Mouse (Mus musculus): Measurements from ENCODE around the gene Cpne4. TPM values are rescaled to one million over a fixed set of nuclear protein-coding genes. Genes with fewer than 3 reads are reported as not detected.

Gene Cpne4
- polyA plus RNA-seq, 1 experiment from 2014 or later, result 33.2 TPM

DNA sequence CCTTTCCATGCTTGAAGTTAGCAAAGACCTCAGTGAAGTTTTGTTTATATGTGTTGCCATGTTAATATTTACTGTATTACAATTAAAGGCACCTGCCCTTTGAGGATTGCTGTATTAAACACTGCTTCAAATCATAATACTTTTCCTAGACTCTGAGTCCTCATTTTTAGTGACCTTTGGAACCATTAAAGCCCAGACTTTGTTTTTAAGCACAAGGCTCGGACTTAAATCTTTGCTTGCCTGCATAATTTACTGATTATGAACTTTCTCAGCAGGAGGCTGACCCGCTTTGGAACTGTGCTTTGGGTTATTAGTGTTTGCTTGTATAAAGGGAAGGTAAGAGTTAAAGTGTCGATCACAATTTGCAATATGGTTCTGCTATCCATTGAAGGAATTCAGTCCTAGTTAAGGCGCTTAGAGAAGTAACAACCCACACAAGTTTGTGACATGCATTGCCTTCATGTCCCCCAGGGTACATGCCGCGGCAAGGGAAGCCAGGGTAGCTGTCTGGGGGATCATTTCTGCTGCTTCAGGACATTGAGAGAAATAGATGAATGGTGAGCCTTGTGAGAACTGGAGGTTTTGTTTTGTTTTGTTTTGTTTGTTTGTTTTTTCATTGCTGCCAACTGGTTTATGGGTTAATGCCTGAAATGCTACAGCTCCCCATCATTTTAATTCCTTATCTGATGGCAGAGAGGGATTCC is 35.0 kb downstream of the Cpne4 start:
- Histone ChIP-seq H3K9ac (ENCODE audit: low read depth, low read length) (no peak overlapping the region), H3K4me2 (ENCODE audit: low read length) (no peak overlapping the region), H3K27ac (ENCODE audit: low read length) (no peak overlapping the region), H3K9me3 (replicated peaks; ENCODE audit: control insufficient read depth, low read length, poor library complexity, severe bottlenecking) (no peaks in the 10 kb centered on the region), H3K36me3 (ENCODE audit: control insufficient read depth, insufficient read depth, low read length) (no peaks in the 10 kb centered on the region), H3K4me1 (ENCODE audit: control insufficient read depth, insufficient read depth, low read length) (no peaks in the 10 kb centered on the region), H3K27me3 (ENCODE audit: control insufficient read depth, insufficient read depth, low read depth, low read length) (no peaks in the 10 kb centered on the region), H3K4me3 (ENCODE audit: low read depth, low read length) (no peak overlapping the region)
- WGBS, result 68% methylated on average over 6 of the region's 6 CpGs
- ATAC-seq, result no peak

GRCm38 (mm10) chr9:104582675-104583074 is 35.6 kb downstream of the Cpne4 start:
- WGBS, result 73% methylated on average over 6 of the region's 6 CpGs
- no peak overlapping the region for H3K9ac ChIP-seq (ENCODE audit: low read depth, low read length)
- no peaks in the 10 kb centered on the region for H3K36me3 ChIP-seq (ENCODE audit: control insufficient read depth, insufficient read depth, low read length)
- H3K9me3 ChIP-seq (replicated peaks; ENCODE audit: control insufficient read depth, low read length, poor library complexity, severe bottlenecking), result no peaks in the 10 kb centered on the region
- H3K27me3 ChIP-seq (ENCODE audit: control insufficient read depth, insufficient read depth, low read depth, low read length), result no peaks in the 10 kb centered on the region
- H3K4me1 ChIP-seq (ENCODE audit: control insufficient read depth, insufficient read depth, low read length), result no peaks in the 10 kb centered on the region
- H3K27ac ChIP-seq (ENCODE audit: low read length), result no peak overlapping the region
- H3K4me3 ChIP-seq (ENCODE audit: low read depth, low read length), result no peak overlapping the region
- no peak overlapping the region for H3K4me2 ChIP-seq (ENCODE audit: low read length)
- no peak for ATAC-seq

DNA sequence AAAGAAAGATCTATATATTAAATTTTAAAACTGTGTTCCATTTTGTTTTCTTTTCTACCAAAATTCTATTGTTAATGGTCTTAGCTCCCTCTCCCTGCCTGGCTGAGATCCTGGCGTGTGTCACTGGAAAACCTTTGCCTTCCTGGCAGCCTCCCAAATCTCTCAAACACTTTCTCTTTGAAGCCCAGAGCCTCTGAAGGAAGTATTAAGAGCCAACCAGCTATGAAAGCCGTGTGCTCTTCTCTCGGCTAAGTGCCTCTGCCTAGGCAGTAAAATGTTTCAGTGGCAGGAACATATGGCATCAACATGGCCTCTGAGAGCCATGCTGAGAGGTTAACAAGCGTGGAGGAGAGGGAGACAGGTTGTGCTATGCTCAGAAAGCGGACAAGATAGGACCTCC is 47.5 kb downstream of the Cpne4 start:
- no peak overlapping the region for H3K4me3 ChIP-seq (ENCODE audit: low read depth, low read length)
- H3K4me2 ChIP-seq (ENCODE audit: low read length), result no peak overlapping the region
- no peaks in the 10 kb centered on the region for H3K36me3 ChIP-seq (ENCODE audit: control insufficient read depth, insufficient read depth, low read length)
- no peak overlapping the region; the same call in 1 of the 2 replicates for H3K27ac ChIP-seq (ENCODE audit: low read length)
- H3K27me3 ChIP-seq (ENCODE audit: control insufficient read depth, insufficient read depth, low read depth, low read length), result no peaks in the 10 kb centered on the region
- no peak overlapping the region for H3K9ac ChIP-seq (ENCODE audit: low read depth, low read length)
- peaks cover 2% of the 10 kb centered on the region; the same call in 1 of the 2 replicates for H3K4me1 ChIP-seq (ENCODE audit: control insufficient read depth, insufficient read depth, low read length)
- no peaks in the 10 kb centered on the region; the same call in 1 of the 2 replicates for H3K9me3 ChIP-seq (replicated peaks; ENCODE audit: control insufficient read depth, low read length, poor library complexity, severe bottlenecking)
- no peak for ATAC-seq
- 42% methylated on average over 5 of the region's 5 CpGs for WGBS

DNA sequence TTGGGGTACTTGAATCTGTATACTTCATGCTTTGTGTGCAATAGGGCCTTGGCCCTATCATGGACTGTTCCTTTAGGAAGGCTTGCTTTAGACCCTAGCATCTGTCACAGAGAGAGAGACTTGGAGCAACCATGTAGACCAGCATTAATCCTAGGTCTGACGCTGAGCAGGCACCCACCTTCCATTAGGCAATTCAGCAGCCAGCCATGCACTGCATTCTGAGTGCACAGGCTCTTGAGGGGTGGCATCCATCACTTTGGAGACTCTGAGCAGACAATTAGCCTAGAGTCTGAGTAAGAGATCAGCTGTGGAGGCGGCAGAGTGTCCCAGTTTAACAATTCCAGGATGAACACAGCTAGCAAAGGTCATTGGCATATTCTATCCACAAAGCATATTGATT is 47.9 kb downstream of the Cpne4 start:
- ATAC-seq, result no peak
- Histone ChIP-seq H3K9ac (ENCODE audit: low read depth, low read length) (no peak overlapping the region), H3K36me3 (ENCODE audit: control insufficient read depth, insufficient read depth, low read length) (no peaks in the 10 kb centered on the region), H3K4me2 (ENCODE audit: low read length) (no peak overlapping the region), H3K27ac (ENCODE audit: low read length) (no peak overlapping the region; the same call in 1 of the 2 replicates), H3K9me3 (replicated peaks; ENCODE audit: control insufficient read depth, low read length, poor library complexity, severe bottlenecking) (no peaks in the 10 kb centered on the region; the same call in 1 of the 2 replicates), H3K27me3 (ENCODE audit: control insufficient read depth, insufficient read depth, low read depth, low read length) (no peaks in the 10 kb centered on the region), H3K4me3 (ENCODE audit: low read depth, low read length) (no peak overlapping the region), H3K4me1 (ENCODE audit: control insufficient read depth, insufficient read depth, low read length) (peaks cover 2% of the 10 kb centered on the region; the same call in 1 of the 2 replicates)
- WGBS, result 65% methylated on average over 2 of the region's 2 CpGs

- no peaks in the 10 kb centered on the region for H3K9me3 ChIP-seq (replicated peaks; ENCODE audit: control insufficient read depth, low read length, poor library complexity, severe bottlenecking)
- H3K27me3 ChIP-seq (ENCODE audit: control insufficient read depth, insufficient read depth, low read depth, low read length), result no peaks in the 10 kb centered on the region
- ATAC-seq, result no peak
- 70% methylated on average over 6 of the region's 6 CpGs for WGBS
- H3K27ac ChIP-seq (ENCODE audit: low read length), result no peak overlapping the region
- no peak overlapping the region for H3K9ac ChIP-seq (ENCODE audit: low read depth, low read length)
- H3K4me3 ChIP-seq (ENCODE audit: low read depth, low read length), result no peak overlapping the region
- H3K4me2 ChIP-seq (ENCODE audit: low read length), result no peak overlapping the region
- no peaks in the 10 kb centered on the region for H3K36me3 ChIP-seq (ENCODE audit: control insufficient read depth, insufficient read depth, low read length)
- peaks cover 3% of the 10 kb centered on the region; the same call in 1 of the 2 replicates for H3K4me1 ChIP-seq (ENCODE audit: control insufficient read depth, insufficient read depth, low read length)
Observed at GRCm38 (mm10) chr9:104612523-104612922, 65.4 kb downstream of the Cpne4 start.

- Histone ChIP-seq H3K4me2 (ENCODE audit: low read length) (no peak overlapping the region), H3K4me1 (ENCODE audit: control insufficient read depth, insufficient read depth, low read length) (peaks cover 3% of the 10 kb centered on the region; the same call in 1 of the 2 replicates), H3K9ac (ENCODE audit: low read depth, low read length) (no peak overlapping the region), H3K4me3 (ENCODE audit: low read depth, low read length) (no peak overlapping the region), H3K9me3 (replicated peaks; ENCODE audit: control insufficient read depth, low read length, poor library complexity, severe bottlenecking) (no peaks in the 10 kb centered on the region), H3K36me3 (ENCODE audit: control insufficient read depth, insufficient read depth, low read length) (no peaks in the 10 kb centered on the region), H3K27ac (ENCODE audit: low read length) (no peak overlapping the region), H3K27me3 (ENCODE audit: control insufficient read depth, insufficient read depth, low read depth, low read length) (no peaks in the 10 kb centered on the region)
- 55% methylated on average over 6 of the region's 6 CpGs for WGBS
- ATAC-seq, result no peak
Observed at GRCm38 (mm10) chr9:104616691-104617090, 69.6 kb downstream of the Cpne4 start.

- no peaks in the 10 kb centered on the region for H3K36me3 ChIP-seq (ENCODE audit: control insufficient read depth, insufficient read depth, low read length)
- 83% methylated on average over 4 of the region's 4 CpGs for WGBS
- H3K4me3 ChIP-seq (ENCODE audit: low read depth, low read length), result no peak overlapping the region
- ATAC-seq, result no peak
- no peak overlapping the region for H3K4me2 ChIP-seq (ENCODE audit: low read length)
- no peak overlapping the region for H3K27ac ChIP-seq (ENCODE audit: low read length)
- no peaks in the 10 kb centered on the region for H3K4me1 ChIP-seq (ENCODE audit: control insufficient read depth, insufficient read depth, low read length)
- H3K9me3 ChIP-seq (replicated peaks; ENCODE audit: control insufficient read depth, low read length, poor library complexity, severe bottlenecking), result no peaks in the 10 kb centered on the region
- no peak overlapping the region for H3K9ac ChIP-seq (ENCODE audit: low read depth, low read length)
- no peaks in the 10 kb centered on the region for H3K27me3 ChIP-seq (ENCODE audit: control insufficient read depth, insufficient read depth, low read depth, low read length)
Observed at GRCm38 (mm10) chr9:104623564-104623963, 76.5 kb downstream of the Cpne4 start.

- no peaks in the 10 kb centered on the region for H3K9me3 ChIP-seq (replicated peaks; ENCODE audit: control insufficient read depth, low read length, poor library complexity, severe bottlenecking)
- no peak overlapping the region for H3K4me3 ChIP-seq (ENCODE audit: low read depth, low read length)
- H3K27me3 ChIP-seq (ENCODE audit: control insufficient read depth, insufficient read depth, low read depth, low read length), result no peaks in the 10 kb centered on the region
- no peak for ATAC-seq
- H3K36me3 ChIP-seq (ENCODE audit: control insufficient read depth, insufficient read depth, low read length), result no peaks in the 10 kb centered on the region
- H3K4me2 ChIP-seq (ENCODE audit: low read length), result no peak overlapping the region
- no peak overlapping the region for H3K27ac ChIP-seq (ENCODE audit: low read length)
- WGBS, result 58% methylated on average over 7 of the region's 7 CpGs
- H3K9ac ChIP-seq (ENCODE audit: low read depth, low read length), result no peak overlapping the region
- no peaks in the 10 kb centered on the region for H3K4me1 ChIP-seq (ENCODE audit: control insufficient read depth, insufficient read depth, low read length)
Observed at GRCm38 (mm10) chr9:104627816-104628215, 80.7 kb downstream of the Cpne4 start.

GRCm38 (mm10) chr9:104629282-104629681 is 82.2 kb downstream of the Cpne4 start:
- Histone ChIP-seq H3K9ac (ENCODE audit: low read depth, low read length) (no peak overlapping the region), H3K9me3 (replicated peaks; ENCODE audit: control insufficient read depth, low read length, poor library complexity, severe bottlenecking) (no peaks in the 10 kb centered on the region), H3K27me3 (ENCODE audit: control insufficient read depth, insufficient read depth, low read depth, low read length) (no peaks in the 10 kb centered on the region), H3K36me3 (ENCODE audit: control insufficient read depth, insufficient read depth, low read length) (no peaks in the 10 kb centered on the region), H3K27ac (ENCODE audit: low read length) (no peak overlapping the region), H3K4me1 (ENCODE audit: control insufficient read depth, insufficient read depth, low read length) (no peaks in the 10 kb centered on the region), H3K4me2 (ENCODE audit: low read length) (no peak overlapping the region), H3K4me3 (ENCODE audit: low read depth, low read length) (no peak overlapping the region)
- WGBS, result 78% methylated on average over 7 of the region's 7 CpGs
- no peak for ATAC-seq
